Mouse (Mus musculus) thymus, postnatal 4 days (tissue): Measurements from ENCODE around the gene Cutal.

Source experiments
- DNase-seq: peaks from one replicate; pipeline ENCODE4 v3.0.0; 2021

Cutal gene

DNA sequence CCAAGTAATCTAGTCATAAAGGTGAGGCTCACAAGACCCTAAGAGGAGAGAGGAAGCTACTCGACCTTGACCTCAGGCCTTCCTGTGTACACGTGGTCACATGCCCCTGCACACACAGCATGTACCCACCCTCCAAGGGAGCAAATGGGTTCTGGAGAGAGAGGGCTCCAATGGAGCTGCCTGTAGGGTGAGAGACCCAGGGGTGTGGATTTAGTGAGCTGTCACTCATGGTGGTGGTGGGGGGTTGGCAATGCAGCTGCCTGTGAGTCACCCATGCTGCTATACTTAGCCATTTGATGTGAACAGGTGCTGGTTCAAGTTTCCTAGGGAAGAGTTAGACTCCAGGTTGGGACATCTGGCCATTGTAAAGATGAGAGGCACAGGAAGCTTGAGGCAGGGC is 45.9 kb downstream of the Cutal start:
- DNase-seq: peak; percentile 66

DNA sequence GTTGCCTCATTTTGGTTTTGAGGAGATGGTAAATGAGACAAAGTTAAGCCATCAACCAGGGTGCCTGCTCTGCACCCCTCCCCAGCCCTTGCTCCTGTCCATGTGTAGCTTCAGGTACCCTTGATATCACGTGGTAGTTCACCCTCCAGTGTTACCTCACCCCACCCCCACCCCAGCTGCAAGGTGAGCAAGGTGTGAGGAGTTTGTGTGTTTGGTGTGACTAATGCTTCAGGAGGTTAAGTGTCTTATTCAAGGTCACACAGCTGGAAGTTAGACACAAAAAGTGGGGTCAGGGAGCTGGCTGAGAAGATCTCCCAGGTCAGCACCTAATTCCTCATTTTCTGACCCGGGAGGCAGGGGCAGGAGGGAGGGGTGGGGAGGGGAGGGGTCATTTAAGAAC is 48.5 kb downstream of the Cutal start:
- DNase-seq: no peak

DNA sequence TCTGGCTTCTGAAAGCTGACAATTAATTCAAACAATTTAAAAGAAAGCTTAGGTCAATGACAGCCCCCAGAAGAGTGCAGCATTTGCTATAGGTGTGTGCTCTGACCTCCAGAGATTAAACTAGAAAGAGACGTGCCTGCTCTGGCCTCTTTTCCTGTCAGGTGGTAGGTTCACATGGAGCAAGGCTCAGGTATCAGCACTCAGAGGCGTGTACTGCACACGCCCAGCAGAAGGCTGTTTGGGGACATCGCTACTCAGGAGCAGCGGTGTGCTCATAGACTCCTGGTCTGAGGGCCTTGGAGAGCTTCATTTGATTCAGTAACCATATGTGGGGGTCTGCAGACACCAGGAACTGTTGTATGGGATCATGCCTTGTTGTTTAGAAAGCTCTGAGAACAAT is 53.1 kb downstream of the Cutal start:
- DNase-seq: peak; percentile 16

DNA sequence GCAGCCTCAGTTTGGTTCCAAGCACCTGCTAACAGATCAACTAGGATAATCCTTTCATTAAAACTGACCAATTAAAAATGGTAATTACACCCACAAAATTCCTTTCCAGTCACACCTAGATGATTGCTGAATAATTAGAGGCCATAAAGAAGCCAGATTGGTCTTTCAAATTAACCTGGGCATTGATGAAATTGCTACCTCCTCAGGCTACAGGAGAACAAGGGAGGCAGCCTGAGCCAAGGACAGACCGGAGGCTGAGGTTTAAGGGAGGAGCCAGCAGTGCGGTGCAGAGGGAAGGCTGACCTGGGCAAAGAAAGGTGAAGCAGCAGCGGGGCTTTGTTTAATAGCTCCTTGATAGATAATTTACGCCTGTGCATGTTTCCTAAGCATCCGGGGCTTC is 63.3 kb downstream of the Cutal start:
- DNase-seq: peak; percentile 40

DNA sequence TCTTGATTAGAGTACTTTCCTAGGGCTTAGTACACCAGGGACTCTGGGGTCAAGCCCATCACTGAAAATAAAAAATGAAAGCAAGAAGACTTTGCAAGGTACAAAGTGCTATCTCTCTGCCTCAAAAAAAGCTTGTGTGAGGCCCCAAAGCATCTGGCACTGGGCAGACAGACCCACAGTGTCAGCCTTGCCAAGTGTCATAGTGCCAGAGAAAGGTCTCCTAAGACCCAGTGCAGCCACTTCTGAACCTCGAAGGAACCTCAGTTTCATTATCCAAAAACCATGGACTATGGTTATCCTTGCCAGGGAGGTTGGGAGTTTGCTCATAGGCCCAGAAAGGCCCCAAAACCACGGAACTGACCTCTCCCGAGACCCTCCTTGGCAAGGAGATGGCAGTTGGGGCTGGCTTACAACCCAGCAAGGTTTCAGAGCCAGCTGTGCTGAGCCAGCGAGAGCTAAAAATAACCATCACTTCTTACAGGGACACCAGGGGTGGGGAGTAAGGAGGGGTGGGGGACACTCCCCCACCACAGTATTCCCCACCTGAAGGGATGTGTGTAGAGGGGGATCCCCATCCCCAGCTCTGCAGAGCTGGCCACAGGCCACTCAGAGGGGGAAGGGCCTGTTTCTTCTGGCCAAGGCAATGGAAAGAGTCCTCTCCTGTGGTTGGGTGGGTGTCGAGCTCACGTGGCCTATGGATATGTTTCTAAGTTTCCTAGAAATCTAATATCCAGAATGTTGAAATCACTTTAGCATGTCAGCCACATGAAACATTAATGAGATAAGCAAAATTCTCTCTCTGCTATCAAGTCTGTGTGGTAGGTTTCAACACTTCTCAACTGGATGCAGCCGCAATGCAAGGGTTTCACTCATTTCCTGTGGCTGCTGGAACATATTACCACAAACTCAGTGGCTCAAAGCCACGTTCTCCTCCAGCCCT is 64.3 kb downstream of the Cutal start:
- peak; percentile 58 for DNase-seq

DNA sequence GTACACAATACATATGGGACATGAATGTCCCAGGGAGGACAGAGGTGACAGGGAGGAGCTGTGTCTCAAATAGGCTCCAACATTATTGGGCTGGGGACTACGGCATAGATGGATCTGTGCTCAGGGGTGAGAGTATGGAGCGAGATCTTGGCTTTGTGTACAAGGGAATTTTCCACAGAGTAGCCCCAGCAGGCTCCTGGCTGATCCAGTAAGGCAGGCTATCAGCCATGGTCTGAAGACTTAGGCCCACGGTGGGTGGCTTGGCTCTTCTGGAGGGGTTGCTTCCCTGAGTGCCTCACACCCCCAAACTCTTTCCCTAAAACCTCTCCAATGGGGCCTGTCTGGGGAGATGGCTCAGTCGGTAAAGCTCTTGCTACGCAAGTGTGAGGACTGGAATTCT is 66.0 kb downstream of the Cutal start:
- no peak for DNase-seq

DNA sequence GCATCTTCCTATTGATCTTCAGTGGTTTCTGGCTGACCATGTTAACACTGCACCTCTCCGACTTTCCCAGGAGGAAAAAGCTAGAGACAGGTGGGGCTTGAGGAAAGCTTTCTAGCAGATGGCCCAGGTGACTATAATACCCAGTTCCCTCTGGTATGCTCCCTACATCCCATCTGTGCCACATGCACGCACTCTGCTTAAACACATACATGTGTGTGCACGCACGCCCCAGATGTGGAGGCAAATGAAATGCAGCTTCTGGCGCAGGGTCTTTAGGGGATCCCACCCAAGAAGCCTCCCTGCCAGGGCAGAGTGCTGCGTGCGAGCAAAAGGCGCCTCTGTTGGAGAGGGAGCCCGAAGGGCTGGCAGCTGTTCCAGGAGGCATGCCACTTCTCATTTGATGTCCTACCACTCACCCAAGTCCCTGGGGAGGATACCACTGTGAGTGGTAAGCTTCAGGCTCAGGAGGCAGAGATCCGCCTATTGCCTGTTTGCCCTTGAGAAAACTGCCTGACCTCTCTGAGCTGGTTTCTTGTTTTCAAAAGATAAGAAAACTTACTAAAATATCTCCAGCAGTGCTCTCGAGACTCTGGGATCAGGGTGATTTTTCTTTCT is 67.0 kb downstream of the Cutal start:
- DNase-seq: no peak
